Mouse (Mus musculus): ENCODE data around the gene Rap1gap2. TPM values are rescaled to one million over a fixed set of nuclear protein-coding genes. Genes with fewer than 3 reads are reported as not detected.

The Rap1gap2 gene
- total and polyA plus RNA-seq, 3 experiments, result 55.4 to 79.8 (median 76.6) TPM

DNA sequence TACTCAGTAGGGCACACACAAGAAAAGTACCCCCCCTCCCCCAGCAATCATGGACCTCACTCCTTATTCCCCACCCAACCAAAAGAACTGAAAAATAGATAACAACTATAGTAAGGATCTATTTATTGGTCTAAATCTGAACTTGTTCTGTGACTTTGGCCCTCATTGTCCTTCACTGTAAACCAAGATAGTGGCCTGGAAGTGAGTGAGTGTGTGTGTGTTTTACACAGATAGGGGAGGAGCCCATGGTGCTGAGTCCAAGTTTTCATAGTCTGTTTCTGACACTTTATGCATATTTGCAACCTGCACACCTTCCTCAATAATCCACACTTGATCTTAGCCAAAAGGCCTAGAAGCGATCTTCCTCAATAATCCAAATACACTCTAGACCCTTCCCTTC, 38.0 kb upstream of the Rap1gap2 start:
- Histone ChIP-seq H3K9ac (ENCODE audit: insufficient read depth, low read depth) (peak overlapping the region; percentile 48; the same call in 1 of the 2 replicates), H3K27me3 (replicated peaks) (peaks cover 1% of the 10 kb centered on the region), H3K4me1 (ENCODE audit: control insufficient read depth in 1 of 2, insufficient read depth in 2 of 2) (peaks cover 37 to 53% of the 10 kb centered on the region in 2 experiments), H3K79me2 (replicated peaks; ENCODE audit: control insufficient read depth, extremely low read depth, insufficient read depth, poor library complexity, severe bottlenecking) (peaks cover 44% of the 10 kb centered on the region), H3K9me3 (replicated peaks; ENCODE audit: low read length) (no peaks in the 10 kb centered on the region), H3K27ac (ENCODE audit: insufficient read depth, low read depth) (peak overlapping the region; percentile 28; the same call in 1 of the 2 replicates), H3K4me2 (ENCODE audit: insufficient read depth, low read depth, poor library complexity, severe bottlenecking) (peak overlapping the region; percentile 70), H3K36me3 (replicated peaks in 1 of 2; ENCODE audit: control insufficient read depth in 1 of 2, insufficient read depth in 1 of 2, low read length in 1 of 2) (peaks cover 0 to 30% of the 10 kb centered on the region in 2 experiments), H3K4me3 (replicated peaks in 1 of 3; ENCODE audit: low read depth in 2 of 3, low read length in 2 of 3, poor library complexity in 1 of 3) (peak overlapping the region; percentile 58 to 96 (median 62))
- in situ Hi-C loops (cut with MboI; ENCODE audit: low pct_ligation_motif_present, low pct_unique_long_range_greater_than_20kb, low sequenced_read_pairs), result loop anchor here (5.0 to 25.0 kb wide), 2 partner anchors 179 to 514 kb away; partner anchors contain the start of gene Hic1
- dilution Hi-C loops (cut with MboI; ENCODE audit: extremely low pct_ligation_motif_present, extremely low pct_unique_long_range_greater_than_20kb, low sequenced_read_pairs), result no loop called here
- TF ChIP-seq ZNF384 (IDR thresholded peaks at IDR 0.05; ENCODE audit: low read depth, low read length), result no peak
- TF ChIP-seq ELF1 (IDR thresholded peaks at IDR 0.05; ENCODE audit: low read depth, low read length), result no peak
- DNase-seq (ENCODE audit: extremely low read depth), result no peak

DNA sequence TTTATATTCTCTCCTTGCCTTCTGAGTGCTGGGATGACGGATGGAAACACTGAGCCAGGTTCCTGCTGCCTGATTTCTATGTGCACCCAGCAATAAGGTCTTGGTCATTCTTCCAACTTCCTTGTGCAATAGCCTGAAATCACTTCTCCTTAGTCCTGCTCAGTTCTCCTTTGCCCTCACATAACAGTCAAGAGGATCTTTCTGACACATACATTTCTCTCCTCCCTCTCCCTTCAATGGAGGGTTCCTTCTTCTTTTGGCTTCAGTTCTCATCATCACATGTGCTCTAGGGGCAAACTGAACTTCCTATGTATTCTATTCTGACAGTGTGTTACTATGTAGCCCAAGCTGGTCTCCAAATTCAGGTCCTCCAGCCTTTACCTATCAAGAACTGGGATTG, 37.3 kb upstream of the Rap1gap2 start:
- no peak for DNase-seq (ENCODE audit: extremely low read depth)
- peaks cover 0 to 23% of the 10 kb centered on the region in 2 experiments for H3K36me3 ChIP-seq (replicated peaks in 1 of 2; ENCODE audit: control insufficient read depth in 1 of 2, insufficient read depth in 1 of 2, low read length in 1 of 2)
- H3K4me3 ChIP-seq (replicated peaks in 1 of 3; ENCODE audit: low read depth in 2 of 3, low read length in 2 of 3, poor library complexity in 1 of 3), result no peak overlapping the region
- dilution Hi-C loops (cut with MboI; ENCODE audit: extremely low pct_ligation_motif_present, extremely low pct_unique_long_range_greater_than_20kb, low sequenced_read_pairs) (no loop called here), in situ Hi-C loops (cut with MboI; ENCODE audit: low pct_ligation_motif_present, low pct_unique_long_range_greater_than_20kb, low sequenced_read_pairs) (loop anchor here (5.0 to 25.0 kb wide), 2 partner anchors 179 to 514 kb away; partner anchors contain the start of gene Hic1)
- no peaks in the 10 kb centered on the region for H3K9me3 ChIP-seq (replicated peaks; ENCODE audit: low read length)
- H3K9ac ChIP-seq (ENCODE audit: insufficient read depth, low read depth), result no peak overlapping the region
- peaks cover 37% of the 10 kb centered on the region for H3K79me2 ChIP-seq (replicated peaks; ENCODE audit: control insufficient read depth, extremely low read depth, insufficient read depth, poor library complexity, severe bottlenecking)
- no peak overlapping the region for H3K27ac ChIP-seq (ENCODE audit: insufficient read depth, low read depth)
- H3K27me3 ChIP-seq (replicated peaks), result peaks cover 1% of the 10 kb centered on the region
- H3K4me1 ChIP-seq (ENCODE audit: control insufficient read depth in 1 of 2, insufficient read depth in 2 of 2), result peaks cover 30 to 46% of the 10 kb centered on the region in 2 experiments
- TF ChIP-seq GABPA (IDR thresholded peaks at IDR 0.05; ENCODE audit: insufficient replicate concordance, low read depth, low read length) (no peak), ZNF384 (IDR thresholded peaks at IDR 0.05; ENCODE audit: low read depth, low read length) (no peak), EP300 (IDR thresholded peaks at IDR 0.05; ENCODE audit: low read length) (no peak), MAX (IDR thresholded peaks at IDR 0.05; ENCODE audit: low read length) (no peak), MXI1 (IDR thresholded peaks at IDR 0.05; ENCODE audit: low read depth, low read length) (no peak), MEF2A (IDR thresholded peaks at IDR 0.05; ENCODE audit: borderline replicate concordance, low read depth, low read length) (no peak), BHLHE40 (IDR thresholded peaks at IDR 0.05; ENCODE audit: low read depth, low read length) (no peak), USF1 (IDR thresholded peaks at IDR 0.05; ENCODE audit: low read depth, low read length) (no peak), POLR2AphosphoS2 (IDR thresholded peaks at IDR 0.05; ENCODE audit: low read depth, low read length) (no peak), CHD2 (IDR thresholded peaks at IDR 0.05; ENCODE audit: low read length) (no peak), JUN (IDR thresholded peaks at IDR 0.05; ENCODE audit: insufficient read depth, low read depth, low read length) (no peak), SIN3A (IDR thresholded peaks at IDR 0.05; ENCODE audit: low read length) (no peak)
- no peak overlapping the region for H3K4me2 ChIP-seq (ENCODE audit: insufficient read depth, low read depth, poor library complexity, severe bottlenecking)

DNA sequence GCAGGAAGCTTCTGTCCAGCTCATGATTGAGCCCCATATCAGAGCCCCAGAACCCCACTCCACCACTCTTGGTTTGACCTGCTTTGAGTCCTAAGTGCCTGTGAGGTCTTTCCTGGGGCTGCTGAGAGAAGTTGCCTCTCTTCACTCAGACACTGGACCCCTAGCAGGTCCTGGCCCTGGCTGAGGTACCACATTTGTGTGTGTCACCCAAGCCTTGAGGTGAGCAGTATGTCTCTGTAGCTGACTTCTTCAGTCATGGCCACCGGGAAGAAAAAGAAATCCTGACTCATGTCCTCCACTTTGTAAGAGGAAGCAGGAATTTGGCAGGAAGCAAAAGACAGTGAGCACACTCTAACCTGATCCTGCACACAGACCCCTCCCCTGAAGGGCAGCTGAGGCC, 28.9 kb upstream of the Rap1gap2 start:
- DNase-seq (ENCODE audit: extremely low read depth), result no peak
- H3K9ac ChIP-seq (ENCODE audit: insufficient read depth, low read depth), result no peak overlapping the region
- dilution Hi-C loops (cut with MboI; ENCODE audit: extremely low pct_ligation_motif_present, extremely low pct_unique_long_range_greater_than_20kb, low sequenced_read_pairs), result no loop called here
- TF ChIP-seq HCFC1 (IDR thresholded peaks at IDR 0.05; ENCODE audit: low read depth, low read length) (no peak), RCOR1 (conservative IDR thresholded peaks at IDR 0.05; ENCODE audit: low read depth, low read length) (no peak), GABPA (IDR thresholded peaks at IDR 0.05; ENCODE audit: insufficient replicate concordance, low read depth, low read length) (no peak), MAX (IDR thresholded peaks at IDR 0.05; ENCODE audit: low read length) (no peak), PAX5 (IDR thresholded peaks at IDR 0.05; ENCODE audit: low read length) (no peak), MAFK (IDR thresholded peaks at IDR 0.05; ENCODE audit: insufficient replicate concordance, low read length) (no peak), NRF1 (IDR thresholded peaks at IDR 0.05; ENCODE audit: low read depth, low read length) (no peak), CHD1 (IDR thresholded peaks at IDR 0.05; ENCODE audit: low read depth, low read length) (no peak)
- peaks cover 10 to 28% of the 10 kb centered on the region in 2 experiments for H3K4me1 ChIP-seq (ENCODE audit: control insufficient read depth in 1 of 2, insufficient read depth in 2 of 2)
- H3K27ac ChIP-seq (ENCODE audit: insufficient read depth, low read depth), result no peak overlapping the region
- H3K36me3 ChIP-seq (replicated peaks in 1 of 2; ENCODE audit: control insufficient read depth in 1 of 2, insufficient read depth in 1 of 2, low read length in 1 of 2), result no peaks in the 10 kb centered on the region
- in situ Hi-C loops (cut with MboI; ENCODE audit: low pct_ligation_motif_present, low pct_unique_long_range_greater_than_20kb, low sequenced_read_pairs), result loop anchor here (25.0 kb wide), 1 partner anchor 523 kb away; the partner anchor contains the start of gene Hic1
- no peaks in the 10 kb centered on the region for H3K79me2 ChIP-seq (replicated peaks; ENCODE audit: control insufficient read depth, extremely low read depth, insufficient read depth, poor library complexity, severe bottlenecking)
- no peaks in the 10 kb centered on the region for H3K9me3 ChIP-seq (replicated peaks; ENCODE audit: low read length)
- H3K4me2 ChIP-seq (ENCODE audit: insufficient read depth, low read depth, poor library complexity, severe bottlenecking), result no peak overlapping the region
- H3K4me3 ChIP-seq (replicated peaks in 1 of 3; ENCODE audit: low read depth in 2 of 3, low read length in 2 of 3, poor library complexity in 1 of 3), result no peak overlapping the region
- H3K27me3 ChIP-seq (replicated peaks), result peaks cover 66% of the 10 kb centered on the region
